Mouse (Mus musculus): ENCODE measurements at regions not wholly inside any gene's neighbourhood (a gene's known extent, or its start where the extent isn't known, plus 50 kb on each side); places are given as distances from the start of the nearest gene placed in this dataset.

DNA sequence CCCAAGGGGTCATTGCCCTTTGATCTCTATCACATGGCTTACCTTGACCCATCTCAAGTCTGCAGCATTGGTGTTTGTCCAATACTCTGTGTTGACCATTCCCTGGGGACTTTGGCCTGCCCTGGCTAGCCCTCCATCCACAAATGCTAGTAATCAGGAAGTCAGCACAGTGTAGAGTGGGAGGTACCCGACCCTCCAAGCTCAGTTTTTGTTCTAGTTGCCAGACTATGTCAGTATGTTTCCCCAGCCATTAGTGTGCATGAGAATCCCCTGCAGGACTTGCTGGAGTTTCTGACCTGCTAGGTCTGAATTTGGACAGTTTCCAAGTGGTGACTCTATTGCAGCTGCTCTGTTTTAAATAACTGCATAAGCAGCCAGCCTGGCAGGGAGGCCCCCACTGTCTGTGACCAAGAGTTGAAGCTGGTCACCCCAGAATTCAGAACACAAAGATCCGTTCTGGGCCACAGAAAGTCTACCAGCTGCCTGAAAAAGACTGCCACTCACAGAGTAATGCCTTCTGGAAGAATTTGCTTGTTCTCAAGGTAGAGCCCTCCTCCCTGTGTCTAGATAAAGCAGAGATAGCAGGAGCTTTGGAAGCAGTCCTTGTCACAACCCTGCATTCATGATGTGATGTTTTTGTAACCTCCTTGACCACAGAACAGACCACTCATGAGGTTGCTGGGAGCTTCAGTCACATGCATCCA lies 118.0 kb upstream of the Slc22a23 start:
- no peak for DNase-seq (ENCODE audit: low spot score in 2 of 2)

DNA sequence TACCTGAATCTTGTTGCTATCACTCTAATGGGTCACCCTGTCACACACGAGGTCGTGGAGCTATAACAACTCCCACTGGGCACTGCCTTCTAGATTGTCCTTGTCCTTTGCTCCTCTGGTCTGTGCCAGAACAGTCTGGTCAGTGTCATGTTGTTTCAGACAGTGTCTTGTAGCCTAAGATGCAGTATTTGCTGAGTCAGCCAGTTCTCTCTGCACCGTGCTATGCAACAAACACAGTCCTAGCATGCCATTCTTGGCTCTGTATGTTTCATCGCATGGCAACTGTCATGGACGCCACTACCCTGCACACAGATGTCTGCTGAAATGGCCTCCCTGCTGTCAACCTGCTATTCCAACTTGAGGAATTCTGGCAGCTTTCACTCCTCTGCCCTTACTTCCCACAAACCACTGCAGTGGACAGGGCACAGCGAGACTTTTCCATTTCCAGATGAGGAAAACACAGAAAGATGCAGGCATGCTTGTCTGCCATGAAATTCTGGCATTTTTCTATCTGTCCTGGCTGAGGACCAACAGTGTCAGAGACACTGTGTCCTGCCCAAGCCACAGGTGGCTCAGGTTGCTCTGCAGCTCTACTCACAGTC lies 117.3 kb upstream of the Slc22a23 start:
- DNase-seq (ENCODE audit: low spot score in 2 of 2): no peak

DNA sequence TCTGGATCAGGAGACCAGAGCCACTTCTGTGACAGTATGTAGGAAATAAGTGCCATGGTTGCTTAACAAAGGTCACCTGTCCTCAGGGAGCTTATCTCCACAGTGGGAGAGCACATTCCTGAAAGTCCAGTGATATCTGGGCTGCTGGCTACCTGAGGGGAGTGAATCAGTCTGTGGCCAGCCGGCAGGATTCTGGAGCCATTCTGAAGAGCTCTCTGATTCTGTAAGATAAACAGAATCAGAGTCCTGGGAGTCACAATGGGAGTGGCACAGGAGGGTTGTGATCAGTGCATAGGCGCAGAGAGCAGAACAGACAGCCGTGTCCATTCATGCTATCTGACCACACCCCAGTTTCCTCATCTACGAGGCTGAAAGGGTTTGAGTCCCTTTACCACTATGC lies 116.0 kb upstream of the Slc22a23 start:
- DNase-seq (ENCODE audit: low spot score in 2 of 2): no peak

DNA sequence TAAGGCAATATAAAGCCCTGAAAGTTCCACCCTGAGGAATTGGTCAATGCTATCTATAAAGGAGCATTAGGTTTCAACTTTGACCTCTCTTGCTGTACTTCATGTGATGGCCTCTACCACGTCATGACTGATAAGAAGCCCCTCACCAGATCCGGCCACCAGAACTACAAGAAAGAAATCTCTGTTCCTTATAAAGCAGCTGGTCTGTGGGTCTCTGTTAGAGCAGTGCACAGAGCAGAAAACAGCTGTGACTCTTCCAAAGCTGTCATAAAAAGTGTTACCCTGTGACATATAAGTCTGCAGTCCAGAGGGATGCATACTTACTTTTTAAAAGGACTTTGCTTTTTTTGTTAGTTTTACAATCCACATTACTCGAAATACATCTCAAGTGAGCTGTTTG lies 111.1 kb upstream of the Slc22a23 start:
- DNase-seq (ENCODE audit: low spot score in 2 of 2): no peak

DNA sequence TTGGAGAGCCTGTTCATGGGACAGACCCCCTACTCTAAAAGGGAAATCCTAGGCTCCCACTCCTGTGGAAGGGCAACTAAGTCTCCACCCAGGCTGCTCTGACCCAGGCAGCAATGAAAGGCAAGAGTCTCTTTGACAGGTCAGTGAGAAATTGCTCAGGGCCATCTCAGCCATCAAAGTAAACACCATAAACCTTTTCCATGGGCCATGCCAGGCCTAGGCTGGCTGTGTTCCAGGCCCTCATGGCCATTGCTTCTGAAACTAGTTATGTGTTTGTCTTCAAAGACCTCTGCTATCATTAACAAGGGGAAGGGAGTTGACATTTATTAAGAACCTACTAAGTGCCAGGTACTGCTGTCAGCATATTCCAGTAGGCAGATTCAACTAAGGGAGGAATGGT lies 101.8 kb upstream of the Slc22a23 start:
- no peak for DNase-seq (ENCODE audit: low spot score in 2 of 2)

DNA sequence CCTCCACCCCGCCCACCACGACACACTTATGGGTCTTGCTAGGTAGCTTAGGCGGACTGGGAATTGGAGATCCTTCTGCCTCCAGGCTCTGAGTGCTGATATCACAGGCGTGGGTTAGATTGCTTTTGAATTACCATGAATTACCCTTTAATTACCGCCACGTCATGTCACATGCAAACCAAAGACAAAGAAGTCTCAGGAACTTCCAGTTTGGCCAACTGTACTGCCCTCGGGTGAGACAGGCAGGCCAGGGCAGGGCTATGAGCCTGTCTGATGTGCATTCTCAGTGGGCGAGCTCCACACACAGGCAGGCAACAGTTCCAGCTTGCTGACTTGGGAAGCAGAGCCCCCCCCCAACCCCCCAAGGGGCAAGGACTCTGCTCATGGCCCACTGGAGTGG lies 101.3 kb upstream of the Slc22a23 start:
- no peak for DNase-seq (ENCODE audit: low spot score in 2 of 2)

DNA sequence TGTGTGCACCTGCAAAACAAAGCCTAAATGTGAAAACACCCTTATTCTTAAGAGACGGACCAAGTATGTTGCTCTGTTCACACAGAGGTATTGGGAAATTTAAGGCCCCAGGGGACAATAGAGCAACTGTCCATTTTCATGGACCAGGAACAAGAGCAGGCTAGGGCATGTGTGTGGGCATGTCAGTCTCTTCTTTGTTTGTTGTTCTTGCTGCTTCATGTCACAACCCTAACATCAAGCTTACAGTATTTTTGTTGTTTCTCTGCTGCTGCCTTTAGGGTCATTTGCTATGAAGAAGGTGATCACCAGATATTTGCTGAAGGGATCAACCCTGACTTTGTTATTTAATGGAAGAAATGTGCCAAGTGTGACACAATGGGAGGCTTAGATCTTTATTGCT lies 96.4 kb upstream of the Slc22a23 start:
- no peak for DNase-seq (ENCODE audit: low spot score in 2 of 2)

DNA sequence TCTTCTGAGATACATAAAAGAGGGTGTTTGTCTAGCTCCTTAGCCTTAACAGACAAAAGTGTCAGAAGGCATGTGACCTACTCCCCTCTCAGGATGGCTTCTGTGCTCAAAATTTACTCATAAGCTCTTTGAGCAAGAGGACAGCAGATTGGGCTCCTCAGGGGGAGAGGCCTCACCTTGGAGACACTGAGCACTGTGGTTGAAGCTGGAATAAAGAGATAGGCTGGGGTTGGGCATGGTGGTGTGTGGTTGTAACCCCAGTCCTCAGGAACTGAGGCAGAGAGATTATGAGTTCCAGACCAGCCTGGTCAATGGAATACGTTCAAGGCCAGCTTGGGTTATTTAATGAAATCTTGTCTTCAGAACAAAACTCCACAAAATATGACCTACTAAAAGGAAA lies 82.5 kb upstream of the Slc22a23 start:
- DNase-seq (ENCODE audit: low spot score in 2 of 2): no peak

DNA sequence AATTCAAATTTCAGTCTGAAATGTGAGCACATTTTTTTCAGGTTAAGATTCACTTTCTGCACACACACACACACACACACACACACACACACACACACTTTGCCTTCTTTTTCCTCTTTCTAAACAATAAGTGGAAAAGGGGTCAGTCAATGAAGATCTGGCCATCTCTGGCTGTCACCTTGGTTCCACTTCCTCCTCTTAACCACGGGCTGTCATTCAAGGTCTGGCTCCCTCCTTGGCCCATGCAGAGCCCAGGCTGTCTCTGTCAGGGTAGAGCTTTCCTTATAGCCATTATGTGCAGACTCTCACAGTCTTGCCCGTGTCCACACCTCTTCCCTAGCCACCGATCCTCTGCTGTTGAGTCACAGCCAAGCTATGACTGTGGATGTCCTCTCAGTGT lies 79.9 kb upstream of the Slc22a23 start:
- no peak for DNase-seq (ENCODE audit: low spot score in 2 of 2)

DNA sequence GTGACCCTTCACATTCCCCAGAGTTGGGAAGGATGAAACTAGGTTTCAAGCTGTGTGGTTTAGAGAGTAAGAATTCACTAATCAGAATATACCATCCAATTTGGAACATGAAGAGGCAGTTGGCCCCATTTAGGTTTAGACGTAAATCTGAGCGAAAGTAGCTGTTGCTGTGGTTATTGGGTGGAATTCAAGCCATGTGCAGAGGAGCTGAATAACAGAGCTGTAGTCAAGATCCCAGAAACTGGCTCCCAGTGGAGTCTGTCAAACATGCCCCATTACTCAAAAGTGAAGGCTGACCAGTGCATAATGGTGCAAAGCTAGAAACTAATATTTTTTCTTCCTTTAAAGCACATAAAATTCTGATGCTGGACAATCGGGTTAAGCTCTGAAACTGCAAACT lies 76.7 kb upstream of the Slc22a23 start:
- no peak for DNase-seq (ENCODE audit: low spot score in 2 of 2)

DNA sequence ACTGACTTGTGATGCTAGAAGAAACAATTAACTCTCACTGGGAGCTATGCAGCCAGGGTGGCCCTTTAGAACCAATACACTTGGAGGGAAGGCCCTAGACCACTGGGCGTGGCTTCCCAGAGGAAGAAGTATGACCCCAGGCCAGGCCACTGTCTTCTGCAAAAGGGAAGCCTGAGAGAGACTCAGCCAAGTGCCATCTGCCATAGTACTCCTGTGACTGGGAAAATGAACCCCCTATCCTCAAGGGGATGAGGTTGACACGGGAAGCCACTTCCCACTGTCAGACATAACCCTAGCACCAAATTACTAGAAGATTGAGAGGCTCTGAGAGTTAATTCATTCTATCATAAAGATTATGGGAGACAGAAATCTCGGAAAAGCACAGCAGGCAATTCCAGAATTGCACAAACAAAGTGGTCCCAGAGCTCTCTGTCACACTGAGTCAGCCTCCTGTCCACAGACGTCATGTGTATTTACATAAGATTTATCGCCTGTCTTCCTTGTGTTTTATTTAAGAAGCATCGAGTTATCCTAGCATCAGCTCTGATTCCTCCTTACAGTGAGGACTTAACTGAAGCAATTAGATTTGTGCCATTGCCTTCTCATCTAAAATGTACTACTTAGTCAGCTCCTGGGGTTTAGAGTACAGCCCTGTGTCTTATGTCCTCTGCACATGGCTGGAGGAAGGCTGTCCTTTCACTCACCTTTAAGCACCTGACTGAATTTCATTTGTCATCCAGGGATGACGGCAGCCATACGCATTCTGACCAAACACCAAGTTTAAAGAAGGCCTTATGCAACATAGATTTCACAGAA lies 75.6 kb upstream of the Slc22a23 start:
- no peak for DNase-seq (ENCODE audit: low spot score in 2 of 2)

DNA sequence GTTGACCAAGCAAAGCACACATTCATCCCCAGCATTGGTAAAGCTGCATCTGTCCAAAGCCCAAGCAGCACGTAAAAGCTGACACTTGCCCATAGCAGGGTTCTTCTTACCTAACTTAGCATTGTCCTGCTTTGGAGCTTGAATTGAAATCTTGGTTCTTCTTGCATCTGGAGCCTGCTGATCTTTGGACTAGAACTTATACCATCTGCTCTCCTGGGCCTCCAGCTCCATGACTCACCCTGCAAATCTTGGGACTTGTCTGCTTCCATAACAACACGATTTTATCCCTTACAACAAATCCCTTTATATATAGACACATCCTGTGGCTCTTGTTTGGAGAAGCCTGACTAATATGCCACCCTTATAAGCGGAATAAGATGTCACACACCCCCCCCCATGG lies 74.1 kb upstream of the Slc22a23 start:
- no peak for DNase-seq (ENCODE audit: low spot score in 2 of 2)

DNA sequence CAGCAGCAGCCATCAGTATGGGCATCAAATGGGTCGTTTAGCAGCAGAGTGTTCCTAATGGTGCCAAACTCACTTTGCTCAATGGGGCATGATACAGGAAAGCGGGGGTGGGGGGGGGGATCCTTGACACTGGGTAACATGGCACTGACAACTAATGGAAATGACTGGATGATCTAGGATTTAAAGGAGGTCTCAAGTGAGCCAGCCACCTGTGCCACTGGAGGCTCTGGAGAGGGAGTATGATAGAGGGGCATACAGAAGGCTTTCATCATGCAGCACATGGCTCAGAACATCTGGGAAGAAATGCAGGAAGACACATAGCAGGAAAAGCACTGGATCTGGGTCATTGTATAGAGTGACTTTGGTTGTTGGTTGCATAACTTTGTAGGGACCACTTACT lies 71.6 kb upstream of the Slc22a23 start:
- no peak for DNase-seq (ENCODE audit: low spot score in 2 of 2)

DNA sequence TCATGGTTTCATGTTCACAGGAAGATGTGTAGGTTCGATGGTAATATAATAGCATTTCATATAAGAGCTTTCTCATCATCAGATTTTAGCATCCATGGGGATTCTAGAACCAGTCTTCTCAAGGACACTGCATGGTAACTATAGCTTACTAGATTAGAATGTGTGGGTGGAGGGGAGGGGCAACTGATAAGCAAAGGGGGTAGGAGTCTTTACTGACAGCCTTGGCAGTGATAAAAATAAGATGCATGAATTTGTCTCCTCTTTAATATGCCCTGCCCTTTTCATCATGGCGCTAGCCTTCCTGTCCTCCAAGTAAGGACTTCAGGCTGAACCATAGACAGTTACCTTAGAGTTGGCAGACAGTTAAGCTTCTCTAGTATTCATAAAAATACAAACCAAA lies 69.6 kb upstream of the Slc22a23 start:
- DNase-seq (ENCODE audit: low spot score in 2 of 2): no peak

DNA sequence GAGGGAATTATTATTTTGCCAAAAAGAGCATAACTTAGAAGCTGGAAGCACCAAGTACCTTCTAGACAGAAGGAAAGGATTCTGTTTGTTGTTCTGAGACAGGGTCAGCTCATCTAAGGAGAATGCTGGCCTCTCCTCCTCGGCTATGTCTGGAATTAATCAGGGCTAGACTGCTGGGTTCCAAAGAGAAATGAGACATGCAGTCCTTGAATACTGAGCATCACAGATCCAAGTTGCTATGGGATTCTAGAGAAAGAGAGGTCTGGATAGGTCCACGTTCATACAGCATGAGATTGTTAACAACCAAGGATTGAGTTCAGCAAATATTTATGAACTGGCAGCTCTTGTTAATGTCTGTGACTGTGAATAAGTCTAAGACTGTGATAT lies 63.7 kb upstream of the Slc22a23 start:
- DNase-seq (ENCODE audit: low spot score in 2 of 2): no peak

DNA sequence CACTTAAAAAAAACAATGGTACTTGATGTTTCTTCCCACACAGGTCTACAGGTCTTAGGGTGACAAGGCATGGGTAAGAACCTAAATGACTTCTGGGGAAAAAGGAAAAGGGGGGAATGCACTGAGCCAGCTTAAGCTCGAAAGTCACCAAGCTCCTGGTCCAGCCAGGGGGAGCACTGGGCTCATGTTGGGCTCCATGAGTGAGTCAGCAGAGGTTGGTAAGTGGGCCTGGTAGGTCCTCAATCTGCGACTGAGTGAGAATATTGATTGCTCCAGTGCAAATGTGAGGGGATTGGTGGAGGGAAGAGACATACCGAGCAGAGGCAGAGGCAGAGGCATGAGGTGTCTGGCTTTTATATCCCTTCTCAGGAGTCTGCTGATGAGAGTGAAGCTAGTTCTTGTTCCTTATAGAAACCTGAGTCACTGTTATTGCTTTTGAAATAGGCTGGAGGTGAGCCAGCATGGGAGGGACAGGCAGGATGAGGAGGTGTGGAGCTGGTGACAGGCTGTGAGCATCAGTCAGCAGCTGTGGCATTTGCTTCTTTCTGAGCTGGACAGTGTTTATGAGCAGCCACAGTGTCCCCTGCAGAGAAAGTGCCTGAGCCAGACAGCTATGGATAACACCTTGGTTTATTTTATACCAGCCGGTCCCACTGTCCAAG lies 63.2 kb upstream of the Slc22a23 start:
- no peak for DNase-seq (ENCODE audit: low spot score in 2 of 2)

DNA sequence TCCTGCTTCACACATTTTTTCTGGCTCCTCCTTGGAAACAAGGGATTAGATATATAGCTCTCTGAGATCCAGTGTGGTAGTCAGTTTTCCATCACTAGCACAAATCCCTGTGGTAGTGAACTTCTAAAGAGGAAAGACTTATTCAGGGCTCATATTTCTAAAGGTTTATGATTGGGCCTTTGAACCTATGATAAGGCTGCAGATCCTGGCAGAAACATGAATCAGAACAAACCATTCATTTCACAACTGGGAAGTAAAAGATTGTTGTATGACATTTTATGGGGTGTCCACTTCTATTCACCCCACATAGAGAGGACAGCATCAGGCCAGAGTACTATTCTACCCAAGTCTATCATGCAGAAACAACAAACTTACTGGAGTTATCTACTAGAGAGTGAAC lies 61.3 kb upstream of the Slc22a23 start:
- DNase-seq (ENCODE audit: low spot score in 2 of 2): no peak

DNA sequence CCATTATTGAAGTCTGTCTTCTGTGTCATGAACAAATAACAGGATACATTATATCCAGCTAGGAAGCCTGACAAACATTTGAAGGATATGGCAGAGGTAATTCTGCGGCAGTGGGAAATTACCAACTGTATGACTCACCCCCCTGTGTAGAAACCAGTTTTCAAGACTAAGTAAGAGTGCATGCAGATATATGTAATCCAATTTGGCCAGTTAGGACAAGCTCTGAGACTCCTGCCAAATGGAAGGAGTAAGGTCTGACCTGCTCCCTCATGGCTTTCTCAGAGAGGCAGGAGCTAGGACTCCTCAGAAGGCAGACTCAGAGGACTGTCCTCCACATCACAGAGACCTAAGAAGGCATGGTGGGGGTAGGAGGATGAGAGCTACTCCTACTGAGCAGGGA lies 57.6 kb upstream of the Slc22a23 start:
- DNase-seq (ENCODE audit: low spot score in 2 of 2): no peak

DNA sequence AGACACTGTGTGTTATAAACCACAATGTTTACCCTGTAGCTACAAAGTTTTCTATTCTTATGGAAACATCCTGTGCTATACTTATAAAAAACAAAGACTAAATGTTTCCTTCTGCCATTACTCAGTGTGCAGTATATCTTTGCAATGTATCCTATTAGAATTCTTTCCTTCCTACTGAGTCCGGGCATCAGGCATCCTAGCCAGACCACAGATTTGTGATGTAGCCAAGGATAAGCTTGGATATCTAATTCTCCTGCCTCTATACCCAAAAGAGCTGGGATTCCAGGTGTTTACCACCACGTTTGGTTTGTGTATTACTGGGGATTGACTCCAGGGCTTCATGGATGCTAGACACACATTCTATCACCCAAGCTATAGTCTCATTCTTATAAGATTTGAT lies 56.0 kb upstream of the Slc22a23 start:
- DNase-seq (ENCODE audit: low spot score in 2 of 2): no peak

DNA sequence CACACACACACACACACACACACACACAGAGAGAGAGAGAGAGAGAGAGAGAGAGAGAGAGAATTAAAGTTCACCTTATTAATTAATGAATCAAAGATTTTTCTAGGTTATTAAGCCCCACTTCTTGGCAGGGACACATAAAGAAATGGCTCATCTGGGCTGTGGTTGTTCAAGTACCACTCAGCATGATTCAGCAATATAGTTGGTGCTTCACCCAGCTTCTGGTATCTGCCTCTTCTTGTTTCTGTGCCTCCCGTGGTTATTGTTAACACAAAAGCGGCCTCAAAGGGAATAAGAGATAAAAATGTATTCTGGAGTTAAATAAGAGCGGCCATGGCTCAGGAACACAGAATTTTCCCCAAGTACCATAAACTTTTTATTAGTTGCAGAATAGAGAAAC lies 53.9 kb upstream of the Slc22a23 start:
- no peak for DNase-seq (ENCODE audit: low spot score in 2 of 2)

DNA sequence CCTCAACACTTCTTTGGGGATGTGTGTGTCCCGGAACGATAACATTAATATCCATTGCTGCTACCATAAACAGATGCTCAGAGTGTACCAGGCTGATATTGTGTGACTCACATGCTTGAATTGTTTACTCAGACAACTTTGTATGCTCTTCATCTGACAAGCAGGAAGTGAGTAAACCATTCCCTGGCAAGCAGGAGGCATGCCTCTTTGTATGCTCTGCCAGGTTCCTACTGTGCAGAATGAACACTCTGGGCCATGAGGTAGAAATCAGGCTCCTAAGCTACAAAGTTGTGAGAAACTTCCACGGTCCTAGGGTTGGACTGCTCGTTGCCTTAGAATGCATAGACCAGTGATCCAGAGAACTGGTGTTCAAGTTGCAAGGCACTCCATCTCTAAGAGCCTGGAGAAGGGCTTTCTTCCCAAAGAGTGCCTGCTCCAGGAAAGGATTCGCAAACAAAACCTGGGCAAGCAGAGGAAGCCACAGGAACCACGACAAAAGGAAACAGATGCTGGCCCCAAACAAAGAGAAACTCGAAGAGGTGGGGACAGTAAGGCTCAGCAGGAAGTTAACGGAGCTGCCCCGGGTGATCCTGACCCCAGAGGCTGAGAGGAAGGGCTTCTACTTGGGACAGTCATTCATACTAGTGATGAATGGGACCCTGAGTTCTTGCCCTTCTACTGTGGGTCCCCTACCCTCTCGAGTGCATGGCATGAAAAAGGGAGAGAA lies 53.2 kb upstream of the Slc22a23 start:
- DNase-seq (ENCODE audit: low spot score in 2 of 2): no peak

DNA sequence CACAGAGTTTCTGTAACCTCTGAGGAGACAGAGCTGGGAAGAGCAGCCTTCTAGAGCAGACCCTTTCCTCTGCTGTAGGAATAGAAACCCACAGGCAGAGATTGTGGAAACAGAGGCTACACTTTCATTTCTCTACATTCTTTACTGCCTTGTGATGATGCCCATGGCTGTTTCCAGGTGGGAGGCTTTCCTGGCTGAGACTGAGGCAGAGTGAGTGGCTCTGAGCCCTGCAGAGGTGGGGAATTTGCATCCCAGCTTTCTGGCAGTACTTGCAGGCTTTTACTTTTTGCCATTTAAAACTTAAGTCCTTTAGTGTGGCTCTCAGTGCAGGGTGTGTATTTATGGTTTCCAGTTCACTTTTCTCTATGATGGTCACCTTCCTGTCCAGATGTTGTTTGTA lies 50.5 kb upstream of the Slc22a23 start:
- no peak for DNase-seq (ENCODE audit: low spot score in 2 of 2)
